Mouse (Mus musculus): ENCODE measurements around the gene Dph5. TPM values are rescaled to one million over a fixed set of nuclear protein-coding genes. Genes with fewer than 3 reads are reported as not detected.

Gene Dph5
- polyA plus RNA-seq, 1 experiment = 8.8 TPM

DNA sequence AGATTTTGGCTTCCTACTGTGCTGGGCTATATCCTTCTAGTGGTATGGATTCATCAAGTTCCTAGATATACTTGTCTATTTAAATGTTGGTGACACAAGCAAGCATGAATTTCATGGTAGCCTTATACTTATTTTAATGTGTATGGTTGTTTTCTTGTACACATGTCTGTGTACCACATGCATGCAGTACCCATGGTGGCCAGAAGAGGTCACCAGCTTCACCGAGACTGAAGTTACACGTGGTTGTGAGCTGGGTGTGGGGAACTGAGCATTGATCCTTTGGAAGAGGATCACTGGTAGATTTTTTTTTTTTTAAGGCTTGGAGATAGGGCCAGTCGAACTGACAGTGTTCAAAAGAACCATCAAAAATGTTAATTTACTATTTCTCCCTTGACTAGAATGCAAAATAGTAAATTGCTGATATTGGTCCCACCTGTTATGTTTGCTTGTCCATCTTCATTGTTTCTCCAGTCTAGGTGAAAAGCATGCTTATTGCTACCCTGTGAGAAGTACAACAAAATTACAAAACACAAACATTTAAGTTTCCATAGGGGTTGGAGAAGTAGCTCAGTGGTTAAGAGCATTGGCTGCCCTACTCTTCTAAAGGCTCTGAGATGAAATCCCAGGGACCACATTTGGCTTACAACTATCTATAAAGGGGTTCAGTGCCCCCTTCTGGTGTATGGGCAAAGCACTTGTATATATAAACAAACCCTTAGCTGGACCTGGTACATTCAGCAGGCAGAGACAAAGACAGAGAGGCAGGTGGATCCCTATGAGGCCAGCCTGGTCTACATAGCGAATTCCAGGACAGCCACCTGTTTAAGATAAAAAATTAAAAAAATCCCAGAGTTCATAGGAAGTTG, 49.3 kb downstream of the Dph5 start:
- Histone ChIP-seq H3ac (ENCODE audit: control insufficient read depth, insufficient read length) (no peak overlapping the region), H3K4me2 (ENCODE audit: low read depth) (no peak overlapping the region), H3K79me2 (ENCODE audit: control insufficient read depth, insufficient read depth) (no peaks in the 10 kb centered on the region), H3K36me3 (ENCODE audit: control insufficient read depth, insufficient read depth) (peaks cover 3% of the 10 kb centered on the region), H3K27me3 (ENCODE audit: control insufficient read depth, insufficient read depth, insufficient read length) (no peaks in the 10 kb centered on the region), H3K4me3 (no peak overlapping the region)
- TF ChIP-seq TCF3 (IDR thresholded peaks at IDR 0.05; ENCODE audit: insufficient read length, low read depth) = no peak
- no peak for TF ChIP-seq MYOG (IDR thresholded peaks at IDR 0.05; ENCODE audit: control insufficient read depth in 1 of 3, insufficient read depth in 1 of 3, insufficient read length in 2 of 3, low read depth in 2 of 3)
- no peak for TF ChIP-seq USF1 (IDR thresholded peaks at IDR 0.05; ENCODE audit: low read depth)
- no peak for TF ChIP-seq REST (IDR thresholded peaks at IDR 0.05; ENCODE audit: insufficient read depth, insufficient read length)
- TF ChIP-seq E2F4 (IDR thresholded peaks at IDR 0.05; ENCODE audit: insufficient read depth) = no peak
- no peak for TF ChIP-seq POLR2A (IDR thresholded peaks at IDR 0.05; ENCODE audit: insufficient read length, low read depth)
- no peak for TF ChIP-seq MYOD1 (IDR thresholded peaks at IDR 0.05; ENCODE audit: control insufficient read depth in 1 of 3, insufficient read length in 2 of 3, low read depth in 2 of 3)
- TF ChIP-seq MAX (IDR thresholded peaks at IDR 0.05; ENCODE audit: low read depth) = no peak
- no peak for TF ChIP-seq POLR2AphosphoS2 (IDR thresholded peaks at IDR 0.05; ENCODE audit: insufficient read length, low read depth)
- no peak for TF ChIP-seq CEBPB (IDR thresholded peaks at IDR 0.05; ENCODE audit: insufficient read depth, poor library complexity, severe bottlenecking)
- TF ChIP-seq TCF12 (IDR thresholded peaks at IDR 0.05; ENCODE audit: insufficient read depth, poor library complexity, severe bottlenecking) = no peak
- TF ChIP-seq SRF (IDR thresholded peaks at IDR 0.05; ENCODE audit: control insufficient read depth, insufficient read length, low read depth) = no peak

DNA sequence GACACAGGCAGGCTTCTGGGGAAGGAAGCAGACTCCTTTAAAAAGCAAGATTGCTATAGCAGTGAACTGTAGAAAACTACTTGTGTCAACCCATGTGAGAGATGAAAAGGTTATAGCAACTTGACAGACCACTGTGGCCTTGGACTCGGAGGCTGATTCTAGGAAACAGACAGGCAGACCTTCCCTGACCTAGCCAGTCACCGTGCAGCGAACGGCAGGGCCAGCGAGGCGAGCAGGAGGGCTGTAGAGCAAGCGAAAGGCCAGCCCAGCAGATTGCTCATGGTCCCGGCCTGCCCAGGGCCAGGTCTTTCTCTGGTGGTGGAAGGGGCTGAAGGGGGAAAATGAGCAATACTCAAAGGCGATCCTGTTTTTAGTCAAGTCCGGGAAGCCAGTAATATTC, 50.2 kb downstream of the Dph5 start:
- H3ac ChIP-seq (ENCODE audit: control insufficient read depth, insufficient read length) = no peak overlapping the region
- H3K36me3 ChIP-seq (ENCODE audit: control insufficient read depth, insufficient read depth) = peaks cover 3% of the 10 kb centered on the region
- H3K79me2 ChIP-seq (ENCODE audit: control insufficient read depth, insufficient read depth) = no peaks in the 10 kb centered on the region
- no peaks in the 10 kb centered on the region for H3K27me3 ChIP-seq (ENCODE audit: control insufficient read depth, insufficient read depth, insufficient read length)
- no peak for TF ChIP-seq SRF (IDR thresholded peaks at IDR 0.05; ENCODE audit: control insufficient read depth, insufficient read length, low read depth)
- no peak for TF ChIP-seq USF1 (IDR thresholded peaks at IDR 0.05; ENCODE audit: low read depth)
- no peak for TF ChIP-seq MYOD1 (IDR thresholded peaks at IDR 0.05; ENCODE audit: control insufficient read depth in 1 of 3, insufficient read length in 2 of 3, low read depth in 2 of 3)
- TF ChIP-seq MAX (IDR thresholded peaks at IDR 0.05; ENCODE audit: low read depth) = no peak
- no peak for TF ChIP-seq POLR2A (IDR thresholded peaks at IDR 0.05; ENCODE audit: insufficient read length, low read depth)
- TF ChIP-seq TCF12 (IDR thresholded peaks at IDR 0.05; ENCODE audit: insufficient read depth, poor library complexity, severe bottlenecking) = no peak
- no peak for TF ChIP-seq CEBPB (IDR thresholded peaks at IDR 0.05; ENCODE audit: insufficient read depth, poor library complexity, severe bottlenecking)
- no peak for TF ChIP-seq MYOG (IDR thresholded peaks at IDR 0.05; ENCODE audit: control insufficient read depth in 1 of 3, insufficient read depth in 1 of 3, insufficient read length in 2 of 3, low read depth in 2 of 3)
- no peak for TF ChIP-seq TCF3 (IDR thresholded peaks at IDR 0.05; ENCODE audit: insufficient read length, low read depth)
- TF ChIP-seq POLR2AphosphoS2 (IDR thresholded peaks at IDR 0.05; ENCODE audit: insufficient read length, low read depth) = no peak
- TF ChIP-seq E2F4 (IDR thresholded peaks at IDR 0.05; ENCODE audit: insufficient read depth) = no peak
- no peak overlapping the region for H3K4me3 ChIP-seq
- H3K4me2 ChIP-seq (ENCODE audit: low read depth) = no peak overlapping the region

DNA sequence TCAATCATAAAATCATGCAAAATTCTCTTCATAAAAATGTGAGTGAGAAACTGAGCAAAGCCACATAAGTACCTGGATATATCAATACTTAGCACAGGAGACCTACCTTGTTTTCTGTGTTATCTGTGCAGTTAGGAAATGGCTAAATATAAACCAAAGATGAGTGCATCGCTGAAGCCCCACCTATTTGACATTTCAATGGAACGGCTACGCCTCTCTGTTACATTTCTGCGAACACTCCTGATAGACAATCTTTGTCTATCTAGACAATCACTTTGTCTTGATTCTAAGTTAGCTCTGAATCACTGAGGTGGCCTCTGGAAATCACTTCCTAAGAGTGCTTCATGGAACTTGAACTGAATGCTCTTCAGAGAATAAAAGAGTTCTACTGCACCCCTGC, 52.9 kb downstream of the Dph5 start:
- Histone ChIP-seq H3K4me2 (ENCODE audit: low read depth) (no peak overlapping the region), H3K79me2 (ENCODE audit: control insufficient read depth, insufficient read depth) (no peaks in the 10 kb centered on the region), H3ac (ENCODE audit: control insufficient read depth, insufficient read length) (no peak overlapping the region), H3K27me3 (ENCODE audit: control insufficient read depth, insufficient read depth, insufficient read length) (no peaks in the 10 kb centered on the region), H3K4me3 (no peak overlapping the region), H3K36me3 (ENCODE audit: control insufficient read depth, insufficient read depth) (peaks cover 8% of the 10 kb centered on the region)
- TF ChIP-seq MYOG (IDR thresholded peaks at IDR 0.05; ENCODE audit: control insufficient read depth in 1 of 3, insufficient read depth in 1 of 3, insufficient read length in 2 of 3, low read depth in 2 of 3) = no peak
- no peak for TF ChIP-seq POLR2A (IDR thresholded peaks at IDR 0.05; ENCODE audit: insufficient read length, low read depth)
- TF ChIP-seq CEBPB (IDR thresholded peaks at IDR 0.05; ENCODE audit: insufficient read depth, poor library complexity, severe bottlenecking) = no peak
- TF ChIP-seq MYOD1 (IDR thresholded peaks at IDR 0.05; ENCODE audit: control insufficient read depth in 1 of 3, insufficient read length in 2 of 3, low read depth in 2 of 3) = no peak

DNA sequence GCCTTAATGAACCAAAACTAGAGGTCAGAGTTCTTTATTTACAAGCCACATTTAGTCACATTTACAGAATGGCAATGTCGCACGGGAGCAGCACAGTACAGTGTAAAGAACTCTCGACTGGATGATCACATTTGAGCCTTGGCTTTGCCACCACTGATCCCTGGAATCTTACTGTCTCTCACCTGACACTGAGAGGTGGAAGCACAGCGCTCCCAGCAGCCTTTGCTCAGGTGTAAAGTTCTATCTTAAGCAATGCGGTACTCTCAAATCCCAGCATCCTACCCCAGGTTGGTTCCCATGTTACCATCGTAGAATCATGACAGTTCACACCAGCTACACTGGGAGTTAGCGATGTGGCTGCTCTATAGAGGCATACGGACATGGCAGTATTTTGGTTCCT, 53.8 kb downstream of the Dph5 start:
- Histone ChIP-seq H3K36me3 (ENCODE audit: control insufficient read depth, insufficient read depth) (peaks cover 8% of the 10 kb centered on the region), H3ac (ENCODE audit: control insufficient read depth, insufficient read length) (no peak overlapping the region), H3K27me3 (ENCODE audit: control insufficient read depth, insufficient read depth, insufficient read length) (no peaks in the 10 kb centered on the region), H3K4me3 (no peak overlapping the region), H3K4me2 (ENCODE audit: low read depth) (no peak overlapping the region), H3K79me2 (ENCODE audit: control insufficient read depth, insufficient read depth) (no peaks in the 10 kb centered on the region)
- no peak for TF ChIP-seq TCF12 (IDR thresholded peaks at IDR 0.05; ENCODE audit: insufficient read depth, poor library complexity, severe bottlenecking)

- Histone ChIP-seq H3K4me3 (no peak overlapping the region), H3K79me2 (ENCODE audit: control insufficient read depth, insufficient read depth) (no peaks in the 10 kb centered on the region), H3ac (ENCODE audit: control insufficient read depth, insufficient read length) (no peak overlapping the region), H3K27me3 (ENCODE audit: control insufficient read depth, insufficient read depth, insufficient read length) (no peaks in the 10 kb centered on the region), H3K4me2 (ENCODE audit: low read depth) (no peak overlapping the region), H3K36me3 (ENCODE audit: control insufficient read depth, insufficient read depth) (peaks cover 18% of the 10 kb centered on the region)
- TF ChIP-seq SRF (IDR thresholded peaks at IDR 0.05; ENCODE audit: control insufficient read depth, insufficient read length, low read depth) (no peak), REST (IDR thresholded peaks at IDR 0.05; ENCODE audit: insufficient read depth, insufficient read length) (no peak), POLR2A (IDR thresholded peaks at IDR 0.05; ENCODE audit: insufficient read length, low read depth) (no peak), E2F4 (IDR thresholded peaks at IDR 0.05; ENCODE audit: insufficient read depth) (no peak), CEBPB (IDR thresholded peaks at IDR 0.05; ENCODE audit: insufficient read depth, poor library complexity, severe bottlenecking) (no peak), MYOG (IDR thresholded peaks at IDR 0.05; ENCODE audit: control insufficient read depth in 1 of 3, insufficient read depth in 1 of 3, insufficient read length in 2 of 3, low read depth in 2 of 3) (no peak), TCF12 (IDR thresholded peaks at IDR 0.05; ENCODE audit: insufficient read depth, poor library complexity, severe bottlenecking) (no peak), MYOD1 (IDR thresholded peaks at IDR 0.05; ENCODE audit: control insufficient read depth in 1 of 3, insufficient read length in 2 of 3, low read depth in 2 of 3) (no peak), MAX (IDR thresholded peaks at IDR 0.05; ENCODE audit: low read depth) (no peak)
These were observed 56.7 kb downstream of the Dph5 start for GRCm38 (mm10) chr3:115944376-115944775.
